Mouse (Mus musculus): ENCODE data around the gene Luc7l2. TPM values are rescaled to one million over a fixed set of nuclear protein-coding genes. Genes with fewer than 3 reads are reported as not detected.

Luc7l2 gene
- total and polyA plus RNA-seq, 2 experiments from 2014 or later: 36.7 to 54.3 TPM

DNA sequence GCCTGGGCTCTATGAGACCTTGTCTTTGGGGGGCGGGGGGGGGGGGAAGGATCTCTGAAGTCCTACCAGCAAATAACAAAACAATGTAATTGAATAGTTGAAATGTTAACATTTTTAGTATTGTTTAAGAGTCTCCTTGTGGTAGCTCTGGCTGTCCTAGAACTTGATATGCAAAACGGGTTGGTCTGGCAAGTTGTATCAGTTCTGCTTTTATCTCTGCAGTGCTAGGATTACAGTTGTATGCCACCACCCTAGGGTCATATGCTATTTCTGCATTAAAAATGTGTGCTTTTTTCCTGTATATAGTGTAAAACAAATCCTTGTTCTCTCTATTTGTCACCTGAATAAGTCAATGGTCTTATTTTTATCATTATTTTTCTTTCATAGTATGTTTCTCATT, 25.0 kb downstream of the Luc7l2 start:
- Histone ChIP-seq H3K4me2 (ENCODE audit: low read depth, low read length) (no peak overlapping the region), H3K4me1 (ENCODE audit: insufficient read depth, low read length) (no peaks in the 10 kb centered on the region), H3K36me3 (ENCODE audit: insufficient read depth, low read length) (peaks cover 16% of the 10 kb centered on the region; the same call in 1 of the 2 replicates), H3K4me3 (ENCODE audit: low read length) (no peak overlapping the region), H3K27me3 (ENCODE audit: insufficient read depth, low read length) (no peaks in the 10 kb centered on the region), H3K9me3 (ENCODE audit: low read length) (no peaks in the 10 kb centered on the region), H3K9ac (replicated peaks; ENCODE audit: low read length) (no peak overlapping the region), H3K27ac (no peak overlapping the region)
- DNase-seq (ENCODE audit: low spot score) (no peak), ATAC-seq (no peak)
- no peak for TF ChIP-seq CTCF (IDR thresholded peaks at IDR 0.05; ENCODE audit: low read depth)
- 90% methylated on average over 2 of the region's 2 CpGs for WGBS

DNA sequence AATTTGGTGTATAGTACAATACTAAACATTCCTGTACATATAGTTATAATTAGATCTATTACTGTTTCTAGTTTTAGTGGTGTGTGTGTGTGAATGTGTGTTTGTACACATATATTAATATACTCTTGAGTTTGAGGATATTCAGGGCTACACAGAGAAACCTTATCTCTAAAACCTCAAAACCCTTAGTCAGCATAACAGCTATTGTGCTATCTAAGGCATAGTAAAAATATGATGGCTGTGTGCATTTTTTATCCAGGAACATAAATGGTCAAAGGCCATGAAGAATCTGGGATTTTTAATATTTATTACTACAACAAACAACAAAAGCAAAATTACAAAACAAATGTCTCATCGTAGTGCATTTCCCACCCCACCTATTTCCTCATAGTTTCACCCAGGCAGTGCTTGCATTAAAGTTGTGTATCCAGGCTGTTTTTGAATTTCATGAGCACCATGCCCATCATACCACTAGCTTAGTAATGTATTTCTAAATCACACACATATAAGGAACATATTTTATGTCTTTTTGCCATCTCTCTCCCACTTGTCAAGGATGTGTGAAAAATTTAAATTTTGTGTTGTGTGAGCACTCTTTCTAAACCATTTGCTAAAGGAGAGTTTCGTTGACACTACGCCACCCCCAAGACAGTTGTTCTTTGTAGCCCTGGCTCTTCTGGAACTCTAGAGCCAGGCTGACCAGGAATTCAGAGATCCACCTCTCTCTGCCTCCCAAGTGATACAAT, 29.2 kb downstream of the Luc7l2 start:
- WGBS: 93% methylated on average over 3 of the region's 3 CpGs
- no peaks in the 10 kb centered on the region for H3K4me1 ChIP-seq (ENCODE audit: insufficient read depth, low read length)
- no peak for DNase-seq (ENCODE audit: low spot score)
- H3K9ac ChIP-seq (replicated peaks; ENCODE audit: low read length): no peak overlapping the region
- no peak for TF ChIP-seq CTCF (IDR thresholded peaks at IDR 0.05; ENCODE audit: low read depth)
- ATAC-seq: no peak
- no peak overlapping the region for H3K27ac ChIP-seq
- H3K27me3 ChIP-seq (ENCODE audit: insufficient read depth, low read length): no peaks in the 10 kb centered on the region
- no peak overlapping the region for H3K4me3 ChIP-seq (ENCODE audit: low read length)
- H3K9me3 ChIP-seq (ENCODE audit: low read length): no peaks in the 10 kb centered on the region
- H3K4me2 ChIP-seq (ENCODE audit: low read depth, low read length): no peak overlapping the region
- H3K36me3 ChIP-seq (ENCODE audit: insufficient read depth, low read length): peaks cover 7% of the 10 kb centered on the region; the same call in 1 of the 2 replicates

DNA sequence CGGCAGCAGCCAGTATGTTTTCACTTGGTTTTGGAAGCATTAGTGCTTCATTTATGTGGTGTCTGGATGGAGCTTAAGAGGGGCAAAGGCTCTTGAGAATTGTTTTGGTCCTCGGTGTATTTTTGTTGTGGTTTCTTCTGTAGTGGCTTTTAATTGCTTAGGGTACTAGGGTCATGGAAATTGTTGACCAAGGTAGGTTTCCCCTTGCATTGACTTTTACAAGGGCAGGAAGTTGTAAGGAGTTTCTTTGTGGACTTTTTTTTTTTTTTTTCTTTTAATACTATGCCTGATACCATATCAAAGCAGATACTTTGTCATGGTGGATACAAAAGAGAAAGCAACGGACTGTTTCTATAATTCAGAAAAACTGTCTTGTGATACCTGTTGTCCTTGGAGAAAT, 30.6 kb downstream of the Luc7l2 start:
- no peak overlapping the region for H3K9ac ChIP-seq (replicated peaks; ENCODE audit: low read length)
- 93% methylated on average over 3 of the region's 3 CpGs for WGBS
- DNase-seq (ENCODE audit: low spot score) (no peak), ATAC-seq (no peak)
- TF ChIP-seq CTCF (IDR thresholded peaks at IDR 0.05; ENCODE audit: low read depth): no peak
- H3K9me3 ChIP-seq (ENCODE audit: low read length): no peaks in the 10 kb centered on the region
- no peak overlapping the region for H3K4me3 ChIP-seq (ENCODE audit: low read length)
- H3K27ac ChIP-seq: no peak overlapping the region
- H3K36me3 ChIP-seq (ENCODE audit: insufficient read depth, low read length): peaks cover 16% of the 10 kb centered on the region
- no peaks in the 10 kb centered on the region for H3K27me3 ChIP-seq (ENCODE audit: insufficient read depth, low read length)
- H3K4me1 ChIP-seq (ENCODE audit: insufficient read depth, low read length): no peaks in the 10 kb centered on the region
- no peak overlapping the region for H3K4me2 ChIP-seq (ENCODE audit: low read depth, low read length)

DNA sequence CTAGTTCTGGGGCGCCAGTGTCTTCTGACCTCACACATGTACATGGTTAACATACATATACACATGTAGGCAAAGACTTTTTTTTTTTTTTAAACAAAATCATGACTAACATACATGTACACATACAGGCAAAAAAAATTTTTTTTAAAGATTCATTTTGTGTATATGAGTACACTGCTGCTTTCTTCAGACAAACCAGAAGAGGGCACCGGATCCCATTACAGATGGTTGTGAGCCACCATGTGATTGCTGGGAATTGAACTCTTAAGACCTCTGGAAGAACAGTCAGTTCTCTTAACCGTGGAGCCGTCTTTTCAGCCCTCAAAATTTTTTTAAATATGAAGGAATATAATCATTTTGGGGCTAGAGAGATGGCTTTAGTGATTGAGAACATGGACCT, 46.3 kb downstream of the Luc7l2 start:
- DNase-seq (ENCODE audit: low spot score) (no peak), ATAC-seq (no peak)
- Histone ChIP-seq H3K4me3 (ENCODE audit: low read length) (no peak overlapping the region), H3K27ac (no peak overlapping the region), H3K4me2 (ENCODE audit: low read depth, low read length) (no peak overlapping the region), H3K9me3 (ENCODE audit: low read length) (no peaks in the 10 kb centered on the region), H3K27me3 (ENCODE audit: insufficient read depth, low read length) (no peaks in the 10 kb centered on the region), H3K4me1 (ENCODE audit: insufficient read depth, low read length) (no peaks in the 10 kb centered on the region), H3K36me3 (ENCODE audit: insufficient read depth, low read length) (peaks cover 16% of the 10 kb centered on the region), H3K9ac (replicated peaks; ENCODE audit: low read length) (no peak overlapping the region)
- WGBS: 92% methylated on average over 4 of the region's 4 CpGs
- peak; percentile 17; the same call in 1 of the 2 replicates for TF ChIP-seq CTCF (IDR thresholded peaks at IDR 0.05; ENCODE audit: low read depth)

DNA sequence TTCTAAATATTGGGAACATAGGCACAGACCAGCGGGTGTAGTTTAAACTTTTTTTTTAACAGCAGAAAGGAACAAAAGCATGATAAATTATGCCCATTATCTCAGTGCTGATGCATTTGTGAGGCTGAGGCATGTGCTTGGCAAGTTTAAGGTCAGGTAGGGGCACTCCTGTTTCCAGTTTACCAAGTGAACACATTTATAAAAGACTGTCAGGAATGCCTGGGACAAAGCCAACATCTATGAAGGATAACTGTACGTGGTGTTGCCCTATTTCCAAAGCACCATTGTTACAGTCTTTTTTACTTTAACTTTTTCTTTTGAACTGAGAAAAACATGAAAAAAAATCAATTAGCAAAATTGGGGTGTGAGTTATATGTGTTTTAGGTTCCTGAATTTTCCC, 58.8 kb downstream of the Luc7l2 start:
- no peak for ATAC-seq
- H3K9me3 ChIP-seq (ENCODE audit: low read length): no peaks in the 10 kb centered on the region
- no peak overlapping the region for H3K4me2 ChIP-seq (ENCODE audit: low read depth, low read length)
- H3K4me3 ChIP-seq (ENCODE audit: low read length): no peak overlapping the region
- no peaks in the 10 kb centered on the region for H3K4me1 ChIP-seq (ENCODE audit: insufficient read depth, low read length)
- DNase-seq (ENCODE audit: low spot score): no peak
- no peaks in the 10 kb centered on the region for H3K27me3 ChIP-seq (ENCODE audit: insufficient read depth, low read length)
- no peak for TF ChIP-seq CTCF (IDR thresholded peaks at IDR 0.05; ENCODE audit: low read depth)
- no peak overlapping the region for H3K9ac ChIP-seq (replicated peaks; ENCODE audit: low read length)
- H3K27ac ChIP-seq: no peak overlapping the region
- WGBS: 77% methylated on average over 2 of the region's 2 CpGs
- no peaks in the 10 kb centered on the region for H3K36me3 ChIP-seq (ENCODE audit: insufficient read depth, low read length)

DNA sequence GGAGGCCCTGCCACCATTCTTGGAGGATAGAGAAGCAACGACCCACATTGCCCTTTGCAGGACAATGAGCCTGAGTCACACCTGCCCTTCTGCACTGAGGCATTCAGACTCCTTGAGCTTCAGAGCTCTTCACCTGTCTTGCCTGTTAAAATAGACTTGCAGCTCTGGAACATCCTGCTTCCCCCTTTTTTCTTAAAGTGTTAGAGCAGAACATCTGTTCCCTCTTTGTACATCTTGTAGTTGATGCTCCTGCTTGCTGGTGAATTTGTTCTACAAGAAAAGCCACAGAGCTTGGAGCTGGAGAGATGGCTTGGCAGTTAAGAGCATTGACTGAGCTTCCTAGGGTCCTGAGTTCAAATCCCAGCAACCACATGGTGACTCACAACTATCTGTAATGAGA, 71.3 kb downstream of the Luc7l2 start:
- Histone ChIP-seq H3K27ac (no peak overlapping the region), H3K4me2 (ENCODE audit: low read depth, low read length) (no peak overlapping the region), H3K27me3 (ENCODE audit: insufficient read depth, low read length) (no peaks in the 10 kb centered on the region), H3K9ac (replicated peaks; ENCODE audit: low read length) (no peak overlapping the region), H3K4me3 (ENCODE audit: low read length) (no peak overlapping the region), H3K9me3 (ENCODE audit: low read length) (peaks cover 3% of the 10 kb centered on the region; the same call in 1 of the 2 replicates), H3K4me1 (ENCODE audit: insufficient read depth, low read length) (no peaks in the 10 kb centered on the region), H3K36me3 (ENCODE audit: insufficient read depth, low read length) (peaks cover 4% of the 10 kb centered on the region; the same call in 1 of the 2 replicates)
- TF ChIP-seq CTCF (IDR thresholded peaks at IDR 0.05; ENCODE audit: low read depth): no peak
- DNase-seq (ENCODE audit: low spot score) (no peak), ATAC-seq (no peak)
- 86% methylated on average over 1 of the region's 1 CpGs for WGBS

DNA sequence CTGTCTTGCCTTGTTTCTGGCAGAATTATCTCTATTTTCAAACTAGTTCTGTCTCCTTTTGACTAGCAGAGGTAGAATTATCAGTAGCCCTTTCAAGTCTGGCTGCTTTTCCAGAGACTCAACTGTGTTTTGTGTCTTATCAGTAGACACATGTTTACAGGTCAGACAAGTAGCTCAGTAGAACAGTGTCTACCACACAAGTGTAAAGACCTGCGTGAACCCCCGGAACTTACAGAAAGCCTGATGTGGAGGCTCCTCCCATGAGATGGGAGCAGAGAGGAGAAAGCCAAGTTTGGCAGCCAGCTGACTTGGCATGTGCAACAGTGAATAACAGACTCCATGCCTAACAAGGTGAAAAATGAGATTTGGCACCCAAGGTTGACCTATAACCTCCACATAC, 72.3 kb downstream of the Luc7l2 start:
- no peak overlapping the region for H3K4me3 ChIP-seq (ENCODE audit: low read length)
- H3K36me3 ChIP-seq (ENCODE audit: insufficient read depth, low read length): no peaks in the 10 kb centered on the region; the same call in 1 of the 2 replicates
- no peaks in the 10 kb centered on the region for H3K27me3 ChIP-seq (ENCODE audit: insufficient read depth, low read length)
- no peaks in the 10 kb centered on the region for H3K4me1 ChIP-seq (ENCODE audit: insufficient read depth, low read length)
- no peak for ATAC-seq
- no peak overlapping the region for H3K4me2 ChIP-seq (ENCODE audit: low read depth, low read length)
- no peak for DNase-seq (ENCODE audit: low spot score)
- H3K9me3 ChIP-seq (ENCODE audit: low read length): no peaks in the 10 kb centered on the region
- WGBS: 78% methylated on average over 2 of the region's 2 CpGs
- TF ChIP-seq CTCF (IDR thresholded peaks at IDR 0.05; ENCODE audit: low read depth): no peak
- no peak overlapping the region for H3K27ac ChIP-seq
- H3K9ac ChIP-seq (replicated peaks; ENCODE audit: low read length): no peak overlapping the region
